Mouse (Mus musculus) olfactory bulb, adult 2 months (tissue): ENCODE results near the gene Slc34a2. TPM values are rescaled to one million over a fixed set of nuclear protein-coding genes. Genes with fewer than 3 reads are reported as not detected.

Experiments
- H3K27ac ChIP-seq: fragments of 200-500 bp; 2 replicates; pipeline ENCODE4 v1.5.1; 2012; ENCODE audit warnings: low read depth, low read length; ENCODE audit not compliant: insufficient read depth
- H3K4me1 ChIP-seq: fragments of 200-500 bp; 2 replicates; pipeline ENCODE4 v1.6.1; 2012; ENCODE audit warnings: low read length; ENCODE audit not compliant: control insufficient read depth, insufficient read depth
- H3K4me3 ChIP-seq: fragments of 200-500 bp; 2 replicates; pipeline ENCODE4 v1.5.1; 2012; ENCODE audit warnings: mild to moderate bottlenecking, low read depth, low read length, moderate library complexity; ENCODE audit not compliant: insufficient read depth
- CTCF ChIP-seq: fragments of 200-500 bp; IDR thresholded peaks from 2 replicates; pipeline ENCODE4 v1.5.1; 2012; ENCODE audit warnings: low read depth, mild to moderate bottlenecking, low read length, moderate library complexity; ENCODE audit not compliant: insufficient read depth
- POLR2A ChIP-seq: fragments of 200-500 bp; IDR thresholded peaks from 2 replicates; pipeline ENCODE4 v1.6.1; 2012; ENCODE audit warnings: mild to moderate bottlenecking, low read depth, low read length, moderate library complexity; ENCODE audit not compliant: insufficient read depth
- WGBS: fragments of 180-500 bp; shearing (Covaris S2); methylation state at CpG from one replicate; pipeline ENCODE4 v1.1.7; 2018; 5-methylcytosine and 5-hydroxymethylcytosine counted together
- polyA plus RNA-seq: library from polyadenylated mRNA; stranded (reverse); fragments of >200 nt; gene quantifications from 2 replicates; pipeline ENCODE4 v1.2.4, GENCODE M21; 2012; ENCODE audit warnings: low replicate concordance; ENCODE audit not compliant: missing spikeins, insufficient read depth, insufficient read length

The Slc34a2 gene
- polyA plus RNA-seq, 1 experiment, result not detected

GRCm38 (mm10) chr5:52998097-52998760 lies 39.7 kb upstream of the Slc34a2 start:
- Histone ChIP-seq H3K4me1 (peaks cover 9% of the 10 kb centered on the region), H3K4me3 (no peak overlapping the region), H3K27ac (no peak overlapping the region)
- no peak for TF ChIP-seq CTCF
- 93% methylated on average over 6 of the region's 6 CpGs for WGBS

- Histone ChIP-seq H3K4me1 (peaks cover 9% of the 10 kb centered on the region), H3K4me3 (no peak overlapping the region), H3K27ac (no peak overlapping the region)
- WGBS, result 72% methylated on average over 5 of the region's 5 CpGs
- TF ChIP-seq CTCF, result no peak
- TF ChIP-seq POLR2A, result no peak
Measured at GRCm38 (mm10) chr5:53000169-53000872, 37.6 kb upstream of the Slc34a2 start.

- no peak overlapping the region for H3K4me3 ChIP-seq
- H3K27ac ChIP-seq, result no peak overlapping the region
- peaks cover 4% of the 10 kb centered on the region for H3K4me1 ChIP-seq
- TF ChIP-seq POLR2A, result no peak
- no peak for TF ChIP-seq CTCF
- 45% methylated on average over 8 of the region's 8 CpGs for WGBS
Measured at GRCm38 (mm10) chr5:53002599-53003203, 35.2 kb upstream of the Slc34a2 start.

GRCm38 (mm10) chr5:53003495-53003894 lies 34.4 kb upstream of the Slc34a2 start:
- TF ChIP-seq CTCF (no peak), POLR2A (no peak)
- Histone ChIP-seq H3K4me3 (no peak overlapping the region), H3K4me1 (peaks cover 4% of the 10 kb centered on the region), H3K27ac (no peak overlapping the region)
- 75% methylated on average over 4 of the region's 4 CpGs for WGBS

- TF ChIP-seq POLR2A (no peak), CTCF (no peak)
- no peak overlapping the region for H3K4me3 ChIP-seq
- WGBS, result 72% methylated on average over 3 of the region's 3 CpGs
- peaks cover 4% of the 10 kb centered on the region for H3K4me1 ChIP-seq
- H3K27ac ChIP-seq, result no peak overlapping the region
Measured at GRCm38 (mm10) chr5:53003981-53004380, 33.9 kb upstream of the Slc34a2 start.

- H3K4me3 ChIP-seq, result no peak overlapping the region
- TF ChIP-seq CTCF (no peak), POLR2A (no peak)
- 84% methylated on average over 8 of the region's 8 CpGs for WGBS
- H3K27ac ChIP-seq, result no peak overlapping the region
- H3K4me1 ChIP-seq, result no peaks in the 10 kb centered on the region
Measured at GRCm38 (mm10) chr5:53009027-53009769, 28.7 kb upstream of the Slc34a2 start.

- no peak overlapping the region for H3K27ac ChIP-seq
- H3K4me3 ChIP-seq, result no peak overlapping the region
- no peak for TF ChIP-seq CTCF
- no peak for TF ChIP-seq POLR2A
- 88% methylated on average over 4 of the region's 4 CpGs for whole genome bisulfite sequencing
- H3K4me1 ChIP-seq, result no peaks in the 10 kb centered on the region
Measured at GRCm38 (mm10) chr5:53009770-53010133, 28.1 kb upstream of the Slc34a2 start.

- Histone ChIP-seq H3K4me1 (no peaks in the 10 kb centered on the region), H3K4me3 (no peak overlapping the region), H3K27ac (no peak overlapping the region)
- TF ChIP-seq POLR2A, result no peak
- TF ChIP-seq CTCF, result no peak
- WGBS, result 87% methylated on average over 3 of the region's 3 CpGs
Measured at GRCm38 (mm10) chr5:53011327-53011726, 26.6 kb upstream of the Slc34a2 start.

- Histone ChIP-seq H3K4me1 (no peaks in the 10 kb centered on the region), H3K4me3 (no peak overlapping the region), H3K27ac (no peak overlapping the region)
- no peak for TF ChIP-seq CTCF
- no peak for TF ChIP-seq POLR2A
- WGBS, result 76% methylated on average over 5 of the region's 5 CpGs
Measured at GRCm38 (mm10) chr5:53016606-53017005, 21.3 kb upstream of the Slc34a2 start.
